Mouse (Mus musculus) spleen, adult 2 months (tissue): Measurements from ENCODE around the gene Pdap1. TPM values are rescaled to one million over a fixed set of nuclear protein-coding genes. Genes with fewer than 3 reads are reported as not detected.
"Not testable (repeated sequence)": the region's sequence is repeated elsewhere in the genome, so short reads cannot be mapped to it uniquely, and the experiment has no call there.

Experiments
- DNase-seq, 2 experiments: peaks; one replicate each; pipeline versions ENCODE4 v3.0.0 to v3.0.0-alpha.2; 2012 to 2021; ENCODE audit warnings: low spot score in 2 of 2, low read depth in 1 of 2
- H3K27ac ChIP-seq: fragments of 200-500 bp; 2 replicates; pipeline ENCODE4 v1.5.1; 2012; ENCODE audit warnings: low read length, inconsistent platforms; ENCODE audit not compliant: insufficient read depth
- H3K27me3 ChIP-seq: fragments of 200-500 bp; 2 replicates; pipeline ENCODE4 v1.6.1; 2012; ENCODE audit warnings: mild to moderate bottlenecking, moderate library complexity, low read length, inconsistent platforms; ENCODE audit not compliant: control insufficient read depth, insufficient read depth
- H3K36me3 ChIP-seq: fragments of 200-500 bp; 2 replicates; pipeline ENCODE4 v1.6.1; 2012; ENCODE audit warnings: mild to moderate bottlenecking, low read length, inconsistent platforms; ENCODE audit not compliant: control insufficient read depth, insufficient read depth
- H3K4me1 ChIP-seq: fragments of 200-500 bp; 2 replicates; pipeline ENCODE4 v1.6.1; 2011; ENCODE audit warnings: inconsistent platforms; ENCODE audit not compliant: control insufficient read depth, insufficient read depth, insufficient read length
- H3K4me3 ChIP-seq: fragments of 200-500 bp; 2 replicates; pipeline ENCODE4 v1.5.1; 2011; ENCODE audit warnings: mild to moderate bottlenecking, inconsistent platforms; ENCODE audit not compliant: insufficient read depth, insufficient read length; ENCODE audit errors: extremely low read depth
- CTCF ChIP-seq: fragments of 200-500 bp; IDR thresholded peaks from 2 replicates; pipeline ENCODE4 v1.5.1; 2011; ENCODE audit warnings: mild to moderate bottlenecking, inconsistent platforms; ENCODE audit not compliant: insufficient read depth, insufficient read length, insufficient replicate concordance; ENCODE audit errors: extremely low read depth
- POLR2A ChIP-seq: fragments of 200-500 bp; IDR thresholded peaks from 2 replicates; pipeline ENCODE4 v1.6.1; 2011; ENCODE audit warnings: low read depth, low read length, inconsistent platforms
- WGBS: fragments of 180-500 bp; shearing (Covaris S2); methylation state at CpG from one replicate; pipeline ENCODE4 v1.1.7; 2018; 5-methylcytosine and 5-hydroxymethylcytosine counted together
- polyA plus RNA-seq: library from polyadenylated mRNA; depleted of rRNA; stranded (reverse); fragments of >200 nt; gene quantifications from 2 replicates; pipeline ENCODE4 v1.2.3, GENCODE M21; 2012

The Pdap1 gene
- polyA plus RNA-seq, 1 experiment, result 17.8 TPM

DNA sequence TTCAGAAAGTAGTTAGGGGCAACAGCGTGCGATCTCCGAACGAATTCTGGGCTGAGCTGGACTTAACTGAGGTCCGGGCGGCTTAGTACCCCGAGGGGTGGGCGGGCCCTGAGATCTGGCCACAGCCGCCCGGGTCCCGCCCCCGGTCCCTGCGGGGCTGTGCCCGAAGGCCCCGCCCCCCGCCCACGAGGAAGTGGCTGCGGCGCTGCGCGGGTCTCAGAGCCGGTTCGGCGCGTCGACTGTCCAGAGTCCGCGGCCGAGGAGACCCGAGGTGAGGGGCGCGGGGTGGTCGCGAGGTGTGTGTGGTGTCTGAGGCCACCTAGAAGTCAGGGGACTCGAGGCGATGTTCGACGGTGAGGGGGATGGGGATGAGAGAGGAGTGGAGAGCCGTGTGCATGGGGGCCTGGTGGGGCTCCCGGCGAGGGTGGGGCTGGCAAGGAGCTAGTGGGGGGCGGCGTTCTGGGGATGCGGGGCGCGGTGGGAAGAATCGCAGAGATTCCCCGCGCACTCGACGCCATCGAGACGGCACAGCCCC is 25.9 kb downstream of the Pdap1 start, which contains the start of gene Arpc1b:
Gene Arpc1b, plus strand, starts transcription at position 145 of the 535 bp plus-strand sequence.
- no peaks in the 10 kb centered on the region for H3K27me3 ChIP-seq
- peak in 1 of 2 experiments; percentile 81 for DNase-seq
- peaks cover 14% of the 10 kb centered on the region; the same call in 1 of the 2 replicates for H3K4me1 ChIP-seq
- peaks cover 15% of the 10 kb centered on the region for H3K36me3 ChIP-seq
- under 1% methylated on average over 52 of the region's 53 CpGs for WGBS
- H3K4me3 ChIP-seq, result peak within 1 kb of the TSS; percentile 99
- peak within 1 kb of the TSS; percentile 92 for H3K27ac ChIP-seq
- TF ChIP-seq CTCF (no peak), POLR2A (peak; percentile 92)

DNA sequence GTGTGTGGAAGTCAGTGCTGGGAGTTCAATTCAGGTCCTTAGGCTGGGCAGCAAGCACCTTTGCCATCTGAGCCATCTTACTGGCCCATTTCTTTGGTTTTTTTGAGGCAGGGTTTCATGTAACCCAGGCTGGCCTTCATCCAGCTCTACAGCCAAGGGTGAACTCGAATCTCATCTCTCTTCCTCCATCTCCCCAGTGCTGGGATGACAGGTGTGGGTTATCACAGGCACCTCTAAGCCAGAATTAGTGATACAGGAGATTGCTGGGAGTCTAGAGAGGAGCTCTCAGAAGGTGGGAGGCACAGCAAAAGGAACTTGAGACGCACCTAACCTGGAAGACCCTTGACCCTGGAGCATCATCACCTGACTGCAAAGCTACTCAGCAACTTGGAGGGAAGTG is 26.6 kb downstream of the Pdap1 start:
- peaks cover 12% of the 10 kb centered on the region; the same call in 1 of the 2 replicates for H3K4me1 ChIP-seq
- H3K27me3 ChIP-seq, result no peaks in the 10 kb centered on the region
- no peak for TF ChIP-seq POLR2A
- no peak for TF ChIP-seq CTCF
- H3K4me3 ChIP-seq, result peak overlapping the region; percentile 99; the same call in 1 of the 2 replicates
- DNase-seq, result no peak
- H3K27ac ChIP-seq, result no peak overlapping the region; the same call in 1 of the 2 replicates
- peaks cover 18% of the 10 kb centered on the region for H3K36me3 ChIP-seq
- 24% methylated on average over 2 of the region's 2 CpGs for WGBS

DNA sequence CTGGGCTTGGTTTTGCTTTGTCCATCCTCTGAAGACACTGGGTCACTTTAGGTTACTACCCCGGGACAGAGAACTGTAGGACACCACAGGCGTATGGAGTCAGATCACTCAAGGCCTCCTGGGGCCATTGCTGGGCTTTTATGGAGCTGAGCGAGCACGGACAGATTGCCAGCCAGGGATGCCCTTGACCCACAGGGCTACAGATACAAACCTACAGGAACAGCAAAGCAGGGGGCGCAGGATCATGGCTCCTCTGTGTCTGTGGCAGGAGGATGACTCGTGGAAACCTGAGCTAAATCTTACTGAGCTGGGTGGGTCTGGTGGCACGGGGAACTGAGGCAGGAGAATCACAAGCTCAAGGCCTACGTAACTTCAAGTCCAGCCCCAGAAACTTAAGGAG is 27.5 kb downstream of the Pdap1 start:
- 87% methylated on average over 8 of the region's 8 CpGs for WGBS
- no peak for DNase-seq
- no peaks in the 10 kb centered on the region for H3K27me3 ChIP-seq
- H3K36me3 ChIP-seq, result peaks cover 16% of the 10 kb centered on the region
- no peak for TF ChIP-seq CTCF
- TF ChIP-seq POLR2A, result no peak
- no peak overlapping the region for H3K27ac ChIP-seq
- peaks cover 11% of the 10 kb centered on the region; the same call in 1 of the 2 replicates for H3K4me1 ChIP-seq
- no peak overlapping the region for H3K4me3 ChIP-seq

DNA sequence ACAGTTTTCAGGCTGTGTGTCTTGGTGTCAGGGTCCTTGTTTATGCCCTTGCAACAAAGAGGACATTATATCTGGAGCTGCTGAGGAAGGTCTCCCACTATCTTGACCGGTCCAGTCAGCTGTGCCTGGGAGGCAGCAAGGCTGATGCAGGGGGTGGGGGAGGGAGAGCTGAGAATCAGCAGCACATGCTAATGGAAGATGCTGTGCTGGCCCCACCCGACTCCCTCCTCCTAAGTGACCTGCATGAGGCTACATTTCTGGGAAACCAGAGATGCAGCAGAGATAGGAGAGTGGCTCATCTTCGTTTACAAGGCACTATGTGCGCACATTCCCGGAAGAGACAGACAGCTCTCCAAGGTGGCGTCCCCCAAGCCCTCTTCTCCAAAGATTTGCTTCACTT is 29.6 kb downstream of the Pdap1 start:
- peaks cover 4% of the 10 kb centered on the region; the same call in 1 of the 2 replicates for H3K4me1 ChIP-seq
- no peaks in the 10 kb centered on the region for H3K27me3 ChIP-seq
- peaks cover 28% of the 10 kb centered on the region for H3K36me3 ChIP-seq
- H3K27ac ChIP-seq, result no peak overlapping the region
- no peak overlapping the region for H3K4me3 ChIP-seq
- WGBS, result 95% methylated on average over 6 of the region's 6 CpGs
- DNase-seq, result no peak
- TF ChIP-seq CTCF (no peak), POLR2A (no peak)

DNA sequence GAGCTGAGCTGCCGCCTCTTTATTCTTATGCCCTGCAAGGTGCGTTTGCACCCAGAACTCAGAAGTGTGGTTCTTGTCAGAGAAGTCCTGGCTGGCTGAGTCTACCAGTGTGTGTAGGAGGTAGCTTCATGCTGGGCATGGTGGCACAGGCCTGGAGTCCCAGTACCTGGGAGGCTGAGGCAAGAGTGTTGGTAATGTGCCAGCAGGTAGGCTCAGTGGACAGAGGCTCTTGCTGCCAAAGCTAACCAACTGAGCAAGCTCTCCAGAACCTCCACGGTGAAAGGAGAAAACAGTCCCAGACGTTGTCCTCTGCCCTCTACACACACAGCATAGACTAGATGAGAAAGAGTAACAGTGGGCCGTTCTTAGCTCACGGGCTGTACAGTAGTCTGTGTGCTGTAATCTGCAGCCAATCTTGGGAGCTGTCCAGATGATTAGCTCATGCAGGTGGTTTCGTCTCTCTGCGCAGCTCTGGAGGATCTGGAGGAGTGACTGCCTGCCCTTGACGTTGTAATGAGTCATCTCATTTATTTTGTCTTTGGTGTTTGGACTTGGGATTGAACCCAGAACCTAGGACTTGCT is 34.3 kb downstream of the Pdap1 start:
- H3K4me1 ChIP-seq, result no peaks in the 10 kb centered on the region
- no peak for DNase-seq
- TF ChIP-seq CTCF, result no peak
- TF ChIP-seq POLR2A, result no peak
- no peak overlapping the region for H3K27ac ChIP-seq
- no peaks in the 10 kb centered on the region for H3K27me3 ChIP-seq
- WGBS, result 93% methylated on average over 9 of the region's 9 CpGs
- H3K4me3 ChIP-seq, result no peak overlapping the region
- H3K36me3 ChIP-seq, result peaks cover 53% of the 10 kb centered on the region

DNA sequence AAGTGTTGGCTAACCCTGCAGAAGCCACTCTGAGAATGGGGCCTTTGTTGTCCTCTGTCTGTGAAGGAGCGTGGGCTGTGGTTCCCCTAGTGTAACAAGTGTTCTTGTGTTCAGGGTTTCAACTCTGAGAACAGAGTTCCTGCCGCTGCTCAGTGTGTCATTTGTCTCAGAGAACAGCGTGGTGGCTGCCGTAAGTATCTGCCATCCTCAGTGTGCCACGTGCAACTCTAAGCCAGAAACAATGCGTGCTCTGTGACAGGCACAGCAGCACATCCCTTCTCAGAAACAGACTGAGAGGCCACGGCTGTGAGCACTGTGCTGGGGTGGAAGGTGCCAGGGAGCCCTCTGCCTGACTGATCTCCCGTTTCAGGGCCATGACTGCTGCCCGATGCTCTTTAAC is 35.7 kb downstream of the Pdap1 start:
- no peak overlapping the region for H3K4me3 ChIP-seq
- no peaks in the 10 kb centered on the region for H3K4me1 ChIP-seq
- TF ChIP-seq CTCF, result no peak
- TF ChIP-seq POLR2A, result no peak
- H3K27me3 ChIP-seq, result no peaks in the 10 kb centered on the region
- no peak overlapping the region for H3K27ac ChIP-seq
- DNase-seq, result no peak
- H3K36me3 ChIP-seq, result peaks cover 55% of the 10 kb centered on the region
- 97% methylated on average over 9 of the region's 9 CpGs for WGBS

DNA sequence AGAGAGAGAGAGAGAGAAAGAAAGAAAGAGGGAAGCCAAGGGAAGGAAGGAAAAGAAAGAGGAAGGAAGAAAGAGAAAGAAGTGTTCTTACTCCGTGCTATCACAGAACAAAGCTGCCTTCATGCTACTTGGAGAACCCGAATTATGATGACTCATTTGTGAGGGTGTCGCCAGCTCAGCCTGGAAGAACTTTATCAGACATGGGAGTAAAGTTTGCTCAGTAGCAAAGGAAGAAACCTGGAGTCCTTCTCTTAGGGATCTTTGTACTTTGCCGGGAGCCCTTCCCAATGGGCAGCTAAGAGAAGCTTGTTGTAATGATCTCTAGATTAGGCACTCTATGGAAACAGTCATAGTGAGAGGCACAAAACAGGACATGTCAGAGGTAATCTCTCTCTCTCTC is 37.3 kb downstream of the Pdap1 start:
- Histone ChIP-seq H3K4me3 (no peak overlapping the region), H3K27me3 (no peaks in the 10 kb centered on the region), H3K27ac (no peak overlapping the region), H3K4me1 (no peaks in the 10 kb centered on the region), H3K36me3 (peaks cover 56% of the 10 kb centered on the region)
- TF ChIP-seq CTCF, result no peak
- TF ChIP-seq POLR2A, result no peak
- no peak for DNase-seq
- 77% methylated on average over 4 of the region's 4 CpGs for WGBS

DNA sequence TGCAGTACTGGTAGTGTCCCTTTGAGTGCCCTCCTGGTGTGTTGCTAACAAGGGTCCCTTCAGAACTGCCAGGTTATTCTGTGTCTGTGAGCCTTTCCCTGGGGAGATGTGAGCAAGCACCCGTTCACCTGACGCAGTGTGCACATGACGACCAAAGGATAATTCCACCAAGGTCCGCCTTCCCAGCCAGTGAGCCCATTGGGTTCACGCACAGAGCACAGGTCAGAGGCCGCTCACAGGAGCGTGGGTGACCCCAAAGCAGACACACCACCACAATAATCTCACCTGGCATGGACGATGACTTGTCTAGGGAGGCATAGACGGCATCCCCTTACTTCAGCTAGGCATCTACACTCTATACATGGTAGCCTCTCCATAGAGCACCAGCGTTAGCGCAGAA is 38.6 kb downstream of the Pdap1 start:
- H3K4me1 ChIP-seq, DNase-seq, H3K27ac ChIP-seq, H3K4me3 ChIP-seq, H3K27me3 ChIP-seq: not testable (repeated sequence)
- H3K36me3 ChIP-seq, result peaks cover 58% of the 10 kb centered on the region
- 96% methylated on average over 11 of the region's 11 CpGs for WGBS
